ENCODE assay signal across 8 mouse cellular contexts in genomic region chr6:57535386-57535936, GRCm38 (mm10). TPM values are rescaled to one million over a fixed set of nuclear protein-coding genes. Genes with fewer than 3 reads are reported as not detected.
DNase-seq lines count a peak whose midpoint lies in the region; ATAC-seq lines count a peak whose summit lies in the region.

Gene Ppm1k (minus strand): TSS chr6:57535468.

- H3K36me3 ChIP-seq in heart, embryonic 13.5 days, result no peaks in the 10 kb centered on the region
- no peaks in the 10 kb centered on the region for H3K36me3 ChIP-seq in liver, embryonic 12.5 days
- H3K36me3 ChIP-seq in stomach, embryonic 15.5 days, result no peaks in the 10 kb centered on the region

- H3K9ac ChIP-seq in heart, embryonic 13.5 days, result peak within 1 kb of the TSS; percentile 88
- peak within 1 kb of the TSS; percentile 63 for H3K9ac ChIP-seq in liver, embryonic 12.5 days
- H3K9ac ChIP-seq in stomach, embryonic 15.5 days, result peak within 1 kb of the TSS; percentile 42

- DNase-seq in CD4-positive, CD25-positive, alpha-beta regulatory T cell, adult 2 months (ENCODE audit: low read depth, low spot score), result peak; percentile 98
- peak; percentile 96 for DNase-seq in fat pad, adult 2 months (ENCODE audit: extremely low read depth, low read depth, low spot score)
- peak; percentile 99 for DNase-seq in kidney, postnatal 10 days
- DNase-seq in natural killer cell, adult 2 months (ENCODE audit: low spot score in 2 of 2), result peak; percentile 99

- no peaks in the 10 kb centered on the region for H3K9me3 ChIP-seq in heart, embryonic 13.5 days
- H3K9me3 ChIP-seq in liver, embryonic 12.5 days (replicated peaks), result no peaks in the 10 kb centered on the region
- no peaks in the 10 kb centered on the region for H3K9me3 ChIP-seq in stomach, embryonic 15.5 days

- WGBS in heart, embryonic 13.5 days, result under 1% methylated on average over 24 of the region's 24 CpGs
- under 1% methylated on average over 24 of the region's 24 CpGs for WGBS in liver, embryonic 12.5 days (ENCODE audit: insufficient replicate concordance)
- under 1% methylated on average over 24 of the region's 24 CpGs for WGBS in stomach, embryonic 15.5 days

- H3K27ac ChIP-seq in brown adipose tissue, adult 24 weeks (replicated peaks; ENCODE audit: low read depth, low read length), result peak within 1 kb of the TSS; percentile 67
- peak within 1 kb of the TSS; percentile 90 for H3K27ac ChIP-seq in heart, embryonic 13.5 days (replicated peaks)
- peak within 1 kb of the TSS; percentile 45 for H3K27ac ChIP-seq in liver, embryonic 12.5 days
- peak within 1 kb of the TSS; percentile 89 for H3K27ac ChIP-seq in stomach, embryonic 15.5 days

- H3K4me1 ChIP-seq in brown adipose tissue, adult 24 weeks (ENCODE audit: control insufficient read depth, insufficient read depth, insufficient read length, low read length), result peaks cover 5% of the 10 kb centered on the region; the same call in 1 of the 2 replicates
- H3K4me1 ChIP-seq in heart, embryonic 13.5 days, result peaks cover 40% of the 10 kb centered on the region
- H3K4me1 ChIP-seq in liver, embryonic 12.5 days, result peaks cover 25% of the 10 kb centered on the region
- H3K4me1 ChIP-seq in stomach, embryonic 15.5 days, result no peaks in the 10 kb centered on the region; the same call in 1 of the 2 replicates

- ATAC-seq in heart, embryonic 13.5 days (ENCODE audit: extremely low read depth, insufficient number of reproducible peaks, low FRiP score, low TSS enrichment), result peak; percentile 87
- ATAC-seq in liver, embryonic 12.5 days, result peak; percentile 97
- peak; percentile 98 for ATAC-seq in stomach, embryonic 15.5 days (ENCODE audit: insufficient read depth, low FRiP score, low read depth)

- no peaks in the 10 kb centered on the region for H3K27me3 ChIP-seq in heart, embryonic 13.5 days (replicated peaks)
- no peaks in the 10 kb centered on the region for H3K27me3 ChIP-seq in liver, embryonic 12.5 days (replicated peaks)
- H3K27me3 ChIP-seq in stomach, embryonic 15.5 days (replicated peaks), result no peaks in the 10 kb centered on the region

- H3K4me3 ChIP-seq in brown adipose tissue, adult 24 weeks (ENCODE audit: insufficient read depth, low read depth, low read length), result peak within 1 kb of the TSS; percentile 76
- H3K4me3 ChIP-seq in heart, embryonic 13.5 days, result peak within 1 kb of the TSS; percentile 63
- peak within 1 kb of the TSS; percentile 67 for H3K4me3 ChIP-seq in liver, embryonic 12.5 days
- H3K4me3 ChIP-seq in stomach, embryonic 15.5 days (replicated peaks), result peak within 1 kb of the TSS; percentile 59

- peak within 1 kb of the TSS; percentile 68 for H3K4me2 ChIP-seq in heart, embryonic 13.5 days
- H3K4me2 ChIP-seq in liver, embryonic 12.5 days, result peak within 1 kb of the TSS; percentile 80
- peak within 1 kb of the TSS; percentile 76 for H3K4me2 ChIP-seq in stomach, embryonic 15.5 days

RNA-seq across cellular contexts. Expression of gene Ppm1k, which starts in this region (rescaled TPM):
- polyA plus RNA-seq in brown adipose tissue, adult 24 weeks (2012; ENCODE audit: insufficient read depth, insufficient read length, missing spikeins), result 9.2 and 17.2 TPM in 2 replicates
- polyA plus RNA-seq in heart, embryonic 13.5 days (2015; fragmentation: Nextera tagmentation; extraction: Ambion mirVana), result 10.5 and 11.0 TPM in 2 replicates
- polyA plus RNA-seq in liver, embryonic 12.5 days (2016; fragmentation: Nextera tagmentation; extraction: Ambion mirVana), result 2.2 and 2.9 TPM in 2 replicates
- polyA plus RNA-seq in stomach, embryonic 15.5 days (2015; fragmentation: Nextera tagmentation; extraction: Ambion mirVana), result 4.5 and 4.9 TPM in 2 replicates

Comparison
In these comparisons a context has a peak if more than half of its experiments do, and no peak if none do; other contexts are left out.
1. Peak in every context shown above with its lines: DNase-seq, ATAC-seq, H3K4me3 ChIP-seq and H3K27ac ChIP-seq.